Mouse (Mus musculus) forebrain, postnatal 0 days (tissue): Measurements from ENCODE around the gene Btbd8. TPM values are rescaled to one million over a fixed set of nuclear protein-coding genes. Genes with fewer than 3 reads are reported as not detected.

Experiments used
- ATAC-seq: fragments of 200-750 bp; cut with Nextera tagmentation; 2 replicates; pipeline ENCODE4 v1.8.0; 2017; ENCODE audit warnings: mild to moderate bottlenecking, moderate library complexity
- DNase-seq: peaks from one replicate; pipeline ENCODE4 v3.0.0-alpha.2; 2015
- H3K27ac ChIP-seq: fragments of 300-500 bp; sonication (generic); 2 replicates; pipeline ENCODE4 v1.5.1; 2014; ENCODE audit warnings: low read depth, mild to moderate bottlenecking, antibody characterized with exemption, low read length, moderate library complexity, mixed read lengths
- H3K27me3 ChIP-seq: fragments of 300-500 bp; sonication (generic); 2 replicates; pipeline ENCODE4 v1.6.1; 2014; ENCODE audit warnings: mild to moderate bottlenecking, low read length, mixed read lengths; ENCODE audit not compliant: insufficient read depth
- H3K36me3 ChIP-seq: fragments of 300-500 bp; sonication (generic); 2 replicates; pipeline ENCODE4 v1.6.1; 2014; ENCODE audit warnings: mild to moderate bottlenecking, moderate library complexity; ENCODE audit not compliant: insufficient read depth
- H3K4me1 ChIP-seq: fragments of 300-500 bp; sonication (generic); 2 replicates; pipeline ENCODE4 v1.6.1; 2014; ENCODE audit warnings: antibody characterized with exemption; ENCODE audit not compliant: insufficient read depth
- H3K4me2 ChIP-seq: fragments of 300-500 bp; sonication (generic); 2 replicates; pipeline ENCODE4 v1.6.1; 2014; ENCODE audit warnings: low read depth, mild to moderate bottlenecking, moderate library complexity
- H3K4me3 ChIP-seq: fragments of 300-500 bp; sonication (generic); 2 replicates; pipeline ENCODE4 v1.5.1; 2014; ENCODE audit warnings: low read depth, low read length, mixed read lengths
- H3K9ac ChIP-seq: fragments of 300-500 bp; sonication (generic); 2 replicates; pipeline ENCODE4 v1.6.1; 2014; ENCODE audit warnings: mild to moderate bottlenecking
- H3K9me3 ChIP-seq: fragments of 300-500 bp; sonication (generic); 2 replicates; pipeline ENCODE4 v1.6.1; 2016; ENCODE audit warnings: low read length
- CTCF ChIP-seq: sonication (generic); IDR thresholded peaks from 2 replicates; pipeline ENCODE4 v1.5.1; 2016; ENCODE audit warnings: antibody characterized with exemption, control low read depth, low read depth
- WGBS: fragments of 180-500 bp; shearing (Covaris S2); extraction: QIAGEN DNeasy Blood & Tissue Kit; methylation state at CpG from one replicate; pipeline ENCODE4 v1.1.7; 2014; 5-methylcytosine and 5-hydroxymethylcytosine counted together
- polyA plus RNA-seq: library from polyadenylated mRNA; unstranded; fragments of >200 nt; fragmentation: Nextera tagmentation; extraction: Ambion mirVana; gene quantifications from 2 replicates; pipeline ENCODE4 v1.2.1, GENCODE M21; 2015
- total RNA-seq: library from RNA; depleted of rRNA; stranded (reverse); fragments of >200 nt; gene quantifications from 2 replicates; pipeline ENCODE4 v1.2.3, GENCODE M21; 2014

Btbd8 gene
- total and polyA plus RNA-seq, 2 experiments from 2014 or later: 26.3 to 52.5 TPM

DNA sequence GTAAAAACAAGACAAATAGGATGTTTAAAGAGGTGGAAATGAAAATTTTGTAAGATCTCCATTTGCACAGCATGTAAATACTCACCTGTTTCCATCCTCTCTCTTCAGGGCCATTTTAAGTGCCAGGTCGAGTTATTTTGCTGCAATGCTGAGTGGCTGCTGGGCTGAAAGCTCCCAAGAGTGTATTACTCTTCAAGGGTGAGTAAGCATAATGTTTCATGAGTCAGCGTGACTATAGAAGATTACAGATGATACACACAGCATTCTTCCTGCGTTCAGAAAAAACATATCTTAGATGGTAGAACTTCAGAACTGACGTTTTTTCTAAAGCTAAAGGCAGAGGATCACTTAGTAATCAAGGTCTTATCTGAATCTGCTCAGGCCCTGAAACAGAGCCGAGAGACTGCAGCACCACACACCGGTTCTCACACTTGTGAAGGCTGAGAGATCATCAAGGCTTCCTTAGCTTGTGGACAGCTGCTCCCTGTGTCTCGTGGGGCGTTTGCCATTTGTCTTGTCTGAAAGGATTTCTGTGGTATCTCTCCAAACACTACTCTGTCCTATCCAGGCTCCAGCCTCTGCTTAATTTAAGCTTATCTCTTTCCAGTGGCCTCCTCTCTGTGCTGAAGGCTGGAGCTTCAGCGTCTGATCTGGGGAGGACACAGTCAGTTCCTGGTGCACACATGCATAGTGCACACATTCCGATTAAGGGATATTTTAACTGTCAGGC is 33.0 kb downstream of the Btbd8 start:
- DNase-seq: no peak
- WGBS: 85% methylated on average over 10 of the region's 10 CpGs
- H3K27ac ChIP-seq: no peak overlapping the region
- TF ChIP-seq CTCF: no peak
- no peak for ATAC-seq
- no peak overlapping the region for H3K4me2 ChIP-seq
- H3K36me3 ChIP-seq: peaks cover 10% of the 10 kb centered on the region; the same call in 1 of the 2 replicates
- no peaks in the 10 kb centered on the region for H3K27me3 ChIP-seq
- no peaks in the 10 kb centered on the region for H3K9me3 ChIP-seq
- no peak overlapping the region for H3K9ac ChIP-seq
- H3K4me1 ChIP-seq: no peaks in the 10 kb centered on the region
- H3K4me3 ChIP-seq: no peak overlapping the region

DNA sequence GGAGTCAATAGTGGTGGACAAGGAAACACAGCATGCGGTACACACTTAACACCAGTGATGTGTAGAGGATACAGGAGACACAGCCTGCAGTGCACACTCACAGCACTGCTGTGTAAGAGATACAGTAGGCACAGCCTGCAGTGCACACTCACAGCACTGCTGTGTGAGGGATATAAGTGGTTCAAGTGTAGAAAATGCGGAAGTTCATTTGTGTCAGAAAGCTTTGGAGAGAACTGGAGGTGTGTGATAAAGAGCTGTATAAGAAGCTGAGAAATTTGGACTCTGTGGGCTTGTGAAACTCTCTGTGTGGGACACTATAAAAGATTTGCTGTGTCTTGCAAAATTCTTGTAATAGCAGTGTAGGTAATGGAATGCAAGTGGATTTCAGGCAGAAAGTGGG is 42.4 kb downstream of the Btbd8 start:
- no peak overlapping the region for H3K27ac ChIP-seq
- ATAC-seq (no peak), DNase-seq (no peak)
- TF ChIP-seq CTCF: no peak
- H3K4me2 ChIP-seq: no peak overlapping the region
- WGBS: 94% methylated on average over 2 of the region's 2 CpGs
- H3K4me3 ChIP-seq: no peak overlapping the region
- no peaks in the 10 kb centered on the region for H3K9me3 ChIP-seq
- H3K9ac ChIP-seq: no peak overlapping the region
- no peaks in the 10 kb centered on the region for H3K4me1 ChIP-seq
- no peaks in the 10 kb centered on the region for H3K27me3 ChIP-seq
- 0 out of 2 replicates have a peak, but pooled peaks cover 3% of the 10 kb centered on the region for H3K36me3 ChIP-seq

DNA sequence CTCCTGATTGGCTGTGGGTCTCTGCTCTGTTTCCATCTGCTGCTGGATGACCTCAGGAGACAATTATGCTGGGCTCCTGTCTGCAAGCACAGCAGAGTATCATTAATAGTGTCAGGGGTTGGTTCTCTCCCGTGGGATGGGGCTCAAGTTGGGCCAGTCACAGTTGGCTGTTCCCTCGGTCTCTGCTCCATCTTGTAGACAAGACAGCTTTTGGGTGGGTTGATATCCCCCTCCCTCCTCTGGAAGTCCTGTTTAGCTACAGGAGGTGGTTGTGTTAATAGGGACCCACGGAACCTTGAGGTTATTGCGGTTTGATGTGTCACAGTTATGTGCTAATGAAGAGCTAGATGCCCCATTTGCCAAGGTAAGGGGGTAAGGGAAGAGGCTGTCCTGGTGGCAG is 51.2 kb downstream of the Btbd8 start:
- Histone ChIP-seq H3K4me3 (no peak overlapping the region), H3K4me1 (no peaks in the 10 kb centered on the region), H3K9ac (no peak overlapping the region), H3K27me3 (no peaks in the 10 kb centered on the region), H3K4me2 (no peak overlapping the region), H3K36me3 (no peaks in the 10 kb centered on the region), H3K27ac (no peak overlapping the region), H3K9me3 (no peaks in the 10 kb centered on the region)
- WGBS: 75% methylated on average over 4 of the region's 4 CpGs
- DNase-seq (no peak), ATAC-seq (no peak)
- TF ChIP-seq CTCF: no peak

DNA sequence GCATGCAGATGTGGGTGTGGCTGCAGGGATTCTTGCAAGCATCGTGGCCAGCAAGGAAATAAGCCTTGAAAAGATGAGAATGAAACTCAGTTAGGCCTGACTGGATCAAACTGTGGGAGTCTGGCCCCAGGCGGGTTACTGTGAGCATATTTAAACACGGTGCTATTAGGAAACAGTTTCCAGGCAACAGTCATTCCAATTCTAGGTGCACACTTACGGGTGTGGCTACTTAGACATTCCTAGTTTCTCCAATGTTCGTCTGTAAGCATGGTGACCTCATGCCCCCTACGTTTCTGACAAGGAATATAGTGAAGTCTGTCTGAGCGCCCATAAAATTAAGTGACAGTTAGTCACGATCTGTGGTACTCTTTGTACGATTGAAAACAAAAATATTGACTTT is 53.2 kb downstream of the Btbd8 start:
- WGBS: 77% methylated on average over 9 of the region's 9 CpGs
- TF ChIP-seq CTCF: no peak
- DNase-seq: no peak
- Histone ChIP-seq H3K9me3 (no peaks in the 10 kb centered on the region), H3K4me1 (0 out of 2 replicates have a peak, but pooled peaks cover under 1% of the 10 kb centered on the region), H3K9ac (no peak overlapping the region), H3K27me3 (no peaks in the 10 kb centered on the region), H3K4me2 (no peak overlapping the region), H3K36me3 (no peaks in the 10 kb centered on the region), H3K4me3 (no peak overlapping the region), H3K27ac (no peak overlapping the region)
- ATAC-seq: no peak

DNA sequence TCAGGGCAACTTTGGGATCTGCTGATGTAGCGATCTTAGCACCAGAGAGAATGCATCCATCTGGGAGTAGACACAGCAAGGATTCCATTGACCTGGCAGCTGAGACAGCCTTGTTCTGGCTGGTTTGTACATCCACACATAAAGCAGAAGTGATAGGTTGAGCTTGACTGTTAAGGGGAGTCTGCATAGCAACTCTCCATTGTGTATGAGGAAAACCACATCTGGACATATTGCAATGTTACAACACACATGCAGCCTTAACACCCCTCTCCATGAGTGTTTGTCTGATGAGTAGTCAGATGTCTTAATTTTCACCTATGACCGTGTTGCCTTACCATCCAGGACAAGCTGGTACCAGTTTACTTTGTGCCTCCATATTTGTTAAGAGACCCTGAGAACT is 54.7 kb downstream of the Btbd8 start:
- Histone ChIP-seq H3K27me3 (no peaks in the 10 kb centered on the region), H3K36me3 (no peaks in the 10 kb centered on the region), H3K4me3 (no peak overlapping the region), H3K9me3 (no peaks in the 10 kb centered on the region), H3K27ac (no peak overlapping the region), H3K9ac (no peak overlapping the region), H3K4me2 (no peak overlapping the region), H3K4me1 (0 out of 2 replicates have a peak, but pooled peaks cover 8% of the 10 kb centered on the region)
- ATAC-seq (no peak), DNase-seq (no peak)
- no peak for TF ChIP-seq CTCF
- WGBS: 92% methylated on average over 2 of the region's 2 CpGs

DNA sequence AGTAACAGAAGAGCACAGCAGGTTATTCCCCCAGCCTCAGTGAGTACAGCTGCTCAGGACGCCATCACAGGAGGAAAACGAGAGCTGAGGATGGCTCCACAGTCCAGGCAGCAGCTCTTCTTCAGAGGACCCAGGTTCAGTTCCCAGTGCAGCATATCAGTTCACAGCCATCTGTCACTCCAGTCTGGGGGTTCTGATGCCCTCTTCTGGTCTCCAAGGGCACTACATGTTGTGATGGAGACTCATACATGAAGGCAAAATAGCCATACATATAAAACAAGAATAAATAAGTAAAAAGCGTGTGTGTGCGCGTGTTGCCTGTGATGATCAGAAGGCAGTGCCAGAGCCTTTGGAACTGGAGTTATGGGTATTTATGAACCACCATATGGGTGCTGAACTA is 57.0 kb downstream of the Btbd8 start:
- no peak overlapping the region for H3K4me3 ChIP-seq
- no peaks in the 10 kb centered on the region for H3K9me3 ChIP-seq
- H3K4me1 ChIP-seq: 0 out of 2 replicates have a peak, but pooled peaks cover 8% of the 10 kb centered on the region
- WGBS: 95% methylated on average over 5 of the region's 5 CpGs
- H3K4me2 ChIP-seq: no peak overlapping the region
- no peaks in the 10 kb centered on the region for H3K36me3 ChIP-seq
- ATAC-seq (no peak), DNase-seq (peak; percentile 23)
- H3K9ac ChIP-seq: no peak overlapping the region
- no peaks in the 10 kb centered on the region for H3K27me3 ChIP-seq
- H3K27ac ChIP-seq: no peak overlapping the region
- TF ChIP-seq CTCF: peak; percentile 33

DNA sequence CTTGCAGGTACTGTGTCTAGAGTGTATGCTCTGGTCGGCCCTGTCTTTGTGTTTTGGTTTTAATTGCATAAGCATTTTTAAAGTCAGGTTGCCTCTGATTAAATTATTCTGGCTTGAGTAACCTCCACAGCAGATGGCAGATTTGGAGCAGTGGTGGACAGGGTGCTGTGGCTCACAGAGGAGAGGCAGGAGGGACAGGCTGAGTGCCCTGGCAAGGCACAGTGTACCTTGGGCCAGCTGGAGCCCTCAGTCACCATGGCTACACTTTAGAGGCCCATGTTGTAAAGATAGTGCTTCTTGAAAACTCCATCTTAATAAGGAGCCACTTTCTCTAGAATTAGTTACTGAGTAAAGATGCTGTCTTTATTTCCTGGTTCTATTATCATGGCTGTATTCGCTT is 58.2 kb downstream of the Btbd8 start:
- H3K4me3 ChIP-seq: no peak overlapping the region
- H3K4me2 ChIP-seq: no peak overlapping the region
- peaks cover 12% of the 10 kb centered on the region; the same call in 1 of the 2 replicates for H3K4me1 ChIP-seq
- no peak for ATAC-seq
- H3K27me3 ChIP-seq: no peaks in the 10 kb centered on the region
- no peaks in the 10 kb centered on the region for H3K36me3 ChIP-seq
- peak overlapping the region; percentile 36 for H3K27ac ChIP-seq
- DNase-seq: peak; percentile 17
- 64% methylated on average over 2 of the region's 2 CpGs for WGBS
- no peak for TF ChIP-seq CTCF
- no peak overlapping the region for H3K9ac ChIP-seq
- no peaks in the 10 kb centered on the region for H3K9me3 ChIP-seq
